Mouse (Mus musculus) MN1 (cell line): ENCODE results near the gene B3gnt9.
"Not testable (repeated sequence)": the region's sequence is repeated elsewhere in the genome, so short reads cannot be mapped to it uniquely, and the experiment has no call there.

Experiments
- DNase-seq: peaks from one replicate; pipeline ENCODE4 v3.0.0-alpha.2; 2016; ENCODE audit warnings: low spot score

Gene B3gnt9

GRCm38 (mm10) chr8:105258911-105259720 lies 4.2 kb upstream of the B3gnt9 start:
- no peak for DNase-seq

GRCm38 (mm10) chr8:105257318-105258114 lies 2.6 kb upstream of the B3gnt9 start:
- DNase-seq, result no peak

GRCm38 (mm10) chr8:105254152-105254965 lies 594 bp downstream of the B3gnt9 start:
- DNase-seq, result peak; percentile 95

- DNase-seq, result no peak
Observed at GRCm38 (mm10) chr8:105253766-105254151, 1.2 kb downstream of the B3gnt9 start.

GRCm38 (mm10) chr8:105252680-105253537 lies 2.0 kb downstream of the B3gnt9 start:
- no peak for DNase-seq

- no peak for DNase-seq
Observed at GRCm38 (mm10) chr8:105251954-105252353, 3.0 kb downstream of the B3gnt9 start.

- no peak for DNase-seq
Observed at GRCm38 (mm10) chr8:105241016-105241415, 13.9 kb downstream of the B3gnt9 start.

- DNase-seq, result no peak
Observed at GRCm38 (mm10) chr8:105237442-105238142, 17.4 kb downstream of the B3gnt9 start.

- DNase-seq, result no peak
Observed at GRCm38 (mm10) chr8:105235206-105235605, 19.7 kb downstream of the B3gnt9 start.

- DNase-seq, result no peak
Observed at GRCm38 (mm10) chr8:105233126-105233935, 21.6 kb downstream of the B3gnt9 start.

- DNase-seq, result not testable (repeated sequence)
Observed at GRCm38 (mm10) chr8:105232321-105232693, 22.6 kb downstream of the B3gnt9 start.

- DNase-seq, result no peak
Observed at GRCm38 (mm10) chr8:105231503-105232320, 23.2 kb downstream of the B3gnt9 start.

GRCm38 (mm10) chr8:105225917-105226316 lies 29.0 kb downstream of the B3gnt9 start:
- no peak for DNase-seq

GRCm38 (mm10) chr8:105225272-105225593 lies 29.7 kb downstream of the B3gnt9 start:
- DNase-seq, result no peak

- DNase-seq, result peak; percentile 98
Observed at GRCm38 (mm10) chr8:105224413-105225271, 30.3 kb downstream of the B3gnt9 start, which contains the start of gene D230025D16Rik. Gene D230025D16Rik (plus strand): TSS chr8:105225145.

GRCm38 (mm10) chr8:105223850-105224249 lies 31.1 kb downstream of the B3gnt9 start:
- no peak for DNase-seq

- peak; percentile 90 for DNase-seq
Observed at GRCm38 (mm10) chr8:105217926-105218522, 36.9 kb downstream of the B3gnt9 start.

- no peak for DNase-seq
Observed at GRCm38 (mm10) chr8:105214104-105214503, 40.8 kb downstream of the B3gnt9 start.
